In the genomic region with DNA sequence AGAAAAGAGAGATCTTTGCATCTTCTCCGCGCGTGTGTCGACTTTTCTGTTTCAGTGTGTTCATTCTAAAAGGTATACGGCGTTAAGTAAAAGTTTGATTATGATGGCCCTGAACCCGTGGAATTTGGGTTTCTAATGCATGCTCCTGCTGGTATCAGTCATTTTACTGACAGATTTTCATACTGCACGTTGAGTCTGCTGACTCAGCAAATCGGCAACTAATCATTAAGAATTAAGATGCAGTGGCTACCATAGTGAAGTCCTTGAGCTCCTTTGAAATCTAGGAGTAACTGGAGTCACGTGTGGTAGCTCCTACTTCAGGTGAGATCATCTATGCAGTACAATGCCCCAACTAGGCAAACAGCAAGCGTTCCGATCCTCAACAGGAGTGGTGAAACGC, we compare ENCODE assay signal across 50 mouse cellular contexts. TPM values are rescaled to one million over a fixed set of nuclear protein-coding genes. Genes with fewer than 3 reads are reported as not detected.
"Had no signal": no experiment of that assay in that cellular context is flagged by ENCODE, and none has a peak within 500 bp of the region (broad histone marks: within the 10 kb centered on the region; RNA-seq: fewer than 3 reads in every experiment).

No protein-coding gene starts in this region.

- H3K27me3 ChIP-seq: heart, embryonic 12.5 days; heart, embryonic 13.5 days; heart, embryonic 15.5 days; hindbrain, embryonic 12.5 days; hindbrain, embryonic 13.5 days; hindbrain, embryonic 15.5 days; intestine, embryonic 15.5 days; kidney, embryonic 15.5 days had no signal

- H3K9ac ChIP-seq: heart, embryonic 12.5 days; heart, embryonic 13.5 days; heart, embryonic 15.5 days; hindbrain, embryonic 12.5 days; hindbrain, embryonic 13.5 days; hindbrain, embryonic 14.5 days; hindbrain, embryonic 15.5 days; intestine, embryonic 15.5 days; kidney, embryonic 15.5 days had no signal

- H3K4me1 ChIP-seq: heart, embryonic 12.5 days; heart, embryonic 13.5 days; heart, embryonic 15.5 days; hindbrain, embryonic 10.5 days; hindbrain, embryonic 12.5 days; intestine, embryonic 15.5 days; kidney, embryonic 15.5 days had no signal

- H3K4me2 ChIP-seq: heart, embryonic 11.5 days; heart, embryonic 12.5 days; heart, embryonic 13.5 days; heart, embryonic 15.5 days; hindbrain, embryonic 12.5 days; hindbrain, embryonic 13.5 days; hindbrain, embryonic 14.5 days; hindbrain, embryonic 15.5 days; intestine, embryonic 15.5 days; kidney, embryonic 15.5 days had no signal

- H3K4me3 ChIP-seq: heart, embryonic 12.5 days; heart, embryonic 13.5 days; heart, embryonic 15.5 days; hindbrain, embryonic 10.5 days; hindbrain, embryonic 12.5 days; hindbrain, embryonic 13.5 days; hindbrain, embryonic 15.5 days; intestine, embryonic 15.5 days; kidney, embryonic 15.5 days; layer of hippocampus, adult 2 months; left cerebral cortex, adult 2 months had no signal

- H3K36me3 ChIP-seq: heart, embryonic 12.5 days; heart, embryonic 13.5 days; heart, embryonic 15.5 days; hindbrain, embryonic 10.5 days; hindbrain, embryonic 12.5 days; hindbrain, embryonic 13.5 days; hindbrain, embryonic 15.5 days; intestine, embryonic 15.5 days; kidney, embryonic 15.5 days had no signal

- H3K27ac ChIP-seq: heart, embryonic 13.5 days; heart, embryonic 15.5 days; hindbrain, embryonic 10.5 days; hindbrain, embryonic 12.5 days; hindbrain, embryonic 13.5 days; hindbrain, embryonic 14.5 days; hindbrain, embryonic 15.5 days; hindbrain, postnatal 0 days; intestine, embryonic 15.5 days; kidney, embryonic 15.5 days; kidney, postnatal 0 days; layer of hippocampus, adult 2 months; left cerebral cortex, adult 2 months had no signal

- DNase-seq: heart, postnatal 10 days; heart, postnatal 14 days; heart, postnatal 36 days; heart, postnatal 4 days; kidney, adult 11 months; kidney, adult 18-20 months; kidney, adult 2 months; kidney, adult 8-10 months; kidney, adult 9 months; kidney, postnatal 10 days; kidney, postnatal 14 days; kidney, postnatal 25 days; kidney, postnatal 36 days; kidney, postnatal 4 days; layer of hippocampus, adult 9-11 months; layer of hippocampus, postnatal 36 days had no signal

- H3K9me3 ChIP-seq: heart, embryonic 12.5 days; heart, embryonic 13.5 days; heart, embryonic 15.5 days; hindbrain, embryonic 10.5 days; hindbrain, embryonic 12.5 days; hindbrain, embryonic 13.5 days; hindbrain, embryonic 15.5 days; intestine, embryonic 15.5 days; kidney, embryonic 15.5 days had no signal

RNA-seq across cellular contexts. Expression of gene Toporsl, which starts 1.4 kb away (rescaled TPM):
- total RNA-seq: heart, postnatal 10 days; heart, postnatal 14 days; heart, postnatal 25 days; heart, postnatal 36 days; heart, postnatal 4 days; hematopoietic stem cell, adult 5-6 weeks; hindbrain, postnatal 0 days; layer of hippocampus, adult 2 months; layer of hippocampus, adult 8-10 months; layer of hippocampus, postnatal 10 days; layer of hippocampus, postnatal 14 days; layer of hippocampus, postnatal 25 days; layer of hippocampus, postnatal 36 days; left cerebral cortex, adult 18-20 months; left cerebral cortex, adult 2 months; left cerebral cortex, adult 8-10 months had no signal
- polyA plus RNA-seq: heart, embryonic 11.5 days; heart, embryonic 12.5 days; heart, embryonic 13.5 days; heart, embryonic 14.5 days; heart, embryonic 15.5 days; heart, embryonic 16.5 days; heart, postnatal 0 days; hindbrain, embryonic 10.5 days; hindbrain, embryonic 12.5 days; hindbrain, embryonic 13.5 days; hindbrain, embryonic 14.5 days; hindbrain, embryonic 15.5 days; hindbrain, embryonic 16.5 days; hindbrain, postnatal 0 days; inflammation-experienced regulatory T-cells, adult 6 months; intestine, embryonic 14.5 days; intestine, embryonic 15.5 days; intestine, embryonic 16.5 days; intestine, postnatal 0 days; kidney, adult 2 months; kidney, embryonic 14.5 days; kidney, embryonic 15.5 days; kidney, embryonic 16.5 days; kidney, postnatal 0 days; large intestine, adult 2 months had no signal
